Mouse (Mus musculus): Measurements from ENCODE around the gene Hecw2.

- no peak for TF ChIP-seq CTCF (conservative IDR thresholded peaks at IDR 0.05; ENCODE audit: insufficient read depth, insufficient read length, low read depth, low read length)
- no peak for TF ChIP-seq POLR2A (IDR thresholded peaks at IDR 0.05; ENCODE audit: low read depth, low read length)
Measured at GRCm38 (mm10) chr1:53925149-53925901, 269.6 kb downstream of the Hecw2 start.

Data from kidney, adult 2 months (tissue).